Mouse (Mus musculus) layer of hippocampus, postnatal 14 days (tissue): ENCODE measurements at regions not wholly inside any gene's neighbourhood (a gene's known extent, or its start where the extent isn't known, plus 50 kb on each side); places are given as distances from the start of the nearest gene placed in this dataset.

ENCODE experiments used
- DNase-seq, 2 experiments: peaks; one replicate each; pipeline ENCODE4 v3.0.0; 2021 to 2022; ENCODE audit warnings: low spot score in 2 of 2, mixed read lengths in 1 of 2

DNA sequence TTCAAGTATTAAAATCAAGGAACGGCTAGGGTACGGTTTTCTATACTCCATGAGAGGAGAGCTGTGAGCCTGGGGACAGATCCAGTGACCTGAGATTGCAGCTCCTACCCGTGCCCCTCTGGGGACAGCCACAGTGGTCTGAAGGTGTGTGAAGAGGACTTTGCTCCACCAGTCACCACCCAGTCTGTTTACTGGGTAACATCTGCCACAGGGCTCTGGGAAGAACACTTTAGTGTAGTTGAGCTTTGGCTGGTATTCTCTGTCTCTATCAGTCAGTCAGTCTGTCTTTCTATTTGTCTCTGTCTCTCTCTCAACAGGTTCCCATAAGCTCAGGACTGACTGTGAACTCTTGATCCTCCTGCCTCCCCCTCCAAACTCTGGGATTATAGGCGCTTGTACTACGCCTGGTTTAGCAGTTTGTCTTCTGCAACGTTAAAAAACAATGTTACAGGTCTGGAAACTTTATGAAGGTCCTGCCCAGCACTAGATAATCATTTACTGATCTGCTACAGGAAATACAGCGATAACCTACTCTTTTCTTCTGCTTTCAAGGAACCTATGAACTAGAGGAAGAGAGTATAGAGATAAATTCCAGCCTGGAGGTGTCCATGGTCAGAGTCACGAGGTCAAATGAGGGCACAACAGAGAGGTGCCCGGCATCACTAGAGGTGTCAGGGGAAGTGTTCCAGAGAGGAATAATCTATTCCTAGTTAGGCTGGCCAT, 50.2 kb upstream of the Slc38a2 start:
- no peak for DNase-seq
